Mouse (Mus musculus) A20 (cell line): ENCODE results near the gene Plbd1.

Experiments used
- DNase-seq: peaks from one replicate; pipeline ENCODE4 v3.0.0-alpha.2; 2011; ENCODE audit warnings: low read depth, low spot score

The Plbd1 gene

GRCm38 (mm10) chr6:136650664-136651063, 11.1 kb downstream of the Plbd1 start:
- no peak for DNase-seq

GRCm38 (mm10) chr6:136647455-136647861, 14.3 kb downstream of the Plbd1 start:
- DNase-seq: no peak

- no peak for DNase-seq
Measured at GRCm38 (mm10) chr6:136646207-136646606, 15.5 kb downstream of the Plbd1 start.

GRCm38 (mm10) chr6:136645754-136646153, 16.0 kb downstream of the Plbd1 start:
- DNase-seq: no peak

- DNase-seq: peak; percentile 49
Measured at GRCm38 (mm10) chr6:136644171-136644570, 17.6 kb downstream of the Plbd1 start.

GRCm38 (mm10) chr6:136634982-136635381, 26.7 kb downstream of the Plbd1 start:
- DNase-seq: no peak

GRCm38 (mm10) chr6:136633719-136634118, 28.0 kb downstream of the Plbd1 start:
- DNase-seq: no peak

GRCm38 (mm10) chr6:136633154-136633553, 28.6 kb downstream of the Plbd1 start:
- no peak for DNase-seq

- DNase-seq: no peak
Measured at GRCm38 (mm10) chr6:136631945-136632534, 29.7 kb downstream of the Plbd1 start.

GRCm38 (mm10) chr6:136631519-136631918, 30.2 kb downstream of the Plbd1 start:
- no peak for DNase-seq

GRCm38 (mm10) chr6:136629639-136630038, 32.1 kb downstream of the Plbd1 start:
- no peak for DNase-seq

- DNase-seq: no peak
Measured at GRCm38 (mm10) chr6:136625421-136625820, 36.3 kb downstream of the Plbd1 start.

GRCm38 (mm10) chr6:136620361-136621139, 41.2 kb downstream of the Plbd1 start:
- peak; percentile 85 for DNase-seq

- DNase-seq: no peak
Measured at GRCm38 (mm10) chr6:136614156-136614555, 47.6 kb downstream of the Plbd1 start.

GRCm38 (mm10) chr6:136612312-136612711, 49.4 kb downstream of the Plbd1 start:
- peak; percentile 14 for DNase-seq

- no peak for DNase-seq
Measured at GRCm38 (mm10) chr6:136611351-136612215, 50.1 kb downstream of the Plbd1 start.

GRCm38 (mm10) chr6:136602601-136603000, 59.1 kb downstream of the Plbd1 start:
- DNase-seq: no peak

- no peak for DNase-seq
Measured at GRCm38 (mm10) chr6:136594541-136594940, 67.2 kb downstream of the Plbd1 start.

- DNase-seq: no peak
Measured at GRCm38 (mm10) chr6:136590739-136591138, 71.0 kb downstream of the Plbd1 start.

GRCm38 (mm10) chr6:136566002-136566401, 95.7 kb downstream of the Plbd1 start:
- DNase-seq: no peak
